Mouse (Mus musculus) ES-E14 (cell line): ENCODE data around the gene Iqgap2. TPM values are rescaled to one million over a fixed set of nuclear protein-coding genes. Genes with fewer than 3 reads are reported as not detected.

Experiments
- DNase-seq: peaks from one replicate; pipeline ENCODE4 v3.0.0-alpha.2; 2013; ENCODE audit warnings: low read depth, low spot score
- H3K27ac ChIP-seq: 2 replicates; pipeline ENCODE4 v1.5.1; 2012; ENCODE audit warnings: low read depth, mild to moderate bottlenecking, low read length, moderate library complexity, mixed read lengths; ENCODE audit not compliant: poor library complexity, insufficient read depth, severe bottlenecking
- H3K36me3 ChIP-seq: 2 replicates; pipeline ENCODE4 v1.6.1; 2012; ENCODE audit warnings: mild to moderate bottlenecking, low read length, moderate library complexity, mixed read lengths; ENCODE audit not compliant: control insufficient read depth, poor library complexity, insufficient read depth, severe bottlenecking
- H3K4me1 ChIP-seq, 2 experiments: fragments of 150-350 bp in 1 of 2; sonication (generic) in 1 of 2; 2 replicates each; pipeline ENCODE4 v1.6.1; 2012; ENCODE audit warnings: low read length in 2 of 2, mild to moderate bottlenecking in 1 of 2, mixed read lengths in 1 of 2; ENCODE audit not compliant: control insufficient read depth in 2 of 2, insufficient read depth in 2 of 2, poor library complexity in 1 of 2
- H3K4me3 ChIP-seq, 2 experiments: fragments of 150-350 bp in 1 of 2; sonication (generic) in 1 of 2; 2 replicates each; pipeline ENCODE4 v1.5.1; 2012; ENCODE audit warnings: low read length in 2 of 2, low read depth in 1 of 2, mild to moderate bottlenecking in 1 of 2, mixed read lengths in 1 of 2; ENCODE audit not compliant: insufficient read depth in 1 of 2, poor library complexity in 1 of 2, severe bottlenecking in 1 of 2
- H3K9ac ChIP-seq: 2 replicates; pipeline ENCODE4 v1.6.1; 2012; ENCODE audit warnings: low read depth, mild to moderate bottlenecking, low read length, mixed read lengths; ENCODE audit not compliant: poor library complexity, insufficient read depth, severe bottlenecking
- H3K9me3 ChIP-seq: fragments of 150-350 bp; sonication (generic); 2 replicates; pipeline ENCODE4 v1.6.1; 2012; ENCODE audit warnings: low read depth, mild to moderate bottlenecking, low read length; ENCODE audit not compliant: control insufficient read depth, insufficient read depth
- CHD2 ChIP-seq: IDR thresholded peaks from 2 replicates; pipeline ENCODE4 v1.6.1; 2014; ENCODE audit warnings: mild to moderate bottlenecking, low read depth, low read length, inconsistent platforms
- HCFC1 ChIP-seq: IDR thresholded peaks from 2 replicates; pipeline ENCODE4 v1.6.1; 2012; ENCODE audit warnings: low read length, inconsistent platforms, borderline replicate concordance; ENCODE audit not compliant: insufficient read depth
- MAFK ChIP-seq: IDR thresholded peaks from 2 replicates; pipeline ENCODE4 v1.6.1; 2014; ENCODE audit warnings: mild to moderate bottlenecking, low read depth, low read length, inconsistent platforms; ENCODE audit not compliant: insufficient read depth
- ZC3H11A ChIP-seq: IDR thresholded peaks from 2 replicates; pipeline ENCODE4 v1.6.1; 2012; ENCODE audit warnings: low read depth, mild to moderate bottlenecking, inconsistent platforms, low read length, borderline replicate concordance
- ZNF384 ChIP-seq: IDR thresholded peaks from 2 replicates; pipeline ENCODE4 v1.6.1; 2012; ENCODE audit warnings: low read depth, low read length, inconsistent platforms
- in situ Hi-C, 2 experiments: fragments of 600-800 bp; cut with MboI; formaldehyde crosslinking; loops; one replicate each; pipeline ENCODE4 v1.15.1; 2025; ENCODE audit warnings: low sequenced_read_pairs in 2 of 2, inconsistent platforms in 1 of 2; ENCODE audit not compliant: unreplicated experiment in 2 of 2
- total RNA-seq: library from RNA; depleted of rRNA; stranded (reverse); fragments of 300-350 nt; gene quantifications from 2 replicates; pipeline ENCODE4 v1.2.3, GENCODE M21; 2012

Iqgap2 gene
- total RNA-seq, 1 experiment, result 15.0 TPM

- no peak overlapping the region for H3K27ac ChIP-seq
- H3K9ac ChIP-seq, result no peak overlapping the region
- TF ChIP-seq ZNF384, result peak; percentile 69
- no peak for TF ChIP-seq HCFC1
- TF ChIP-seq MAFK, result no peak
- DNase-seq, result no peak
- no peak overlapping the region for H3K4me3 ChIP-seq
- no peaks in the 10 kb centered on the region for H3K9me3 ChIP-seq
- no peaks in the 10 kb centered on the region for H3K36me3 ChIP-seq
- peaks cover 0 to 4% of the 10 kb centered on the region in 2 experiments; a peak in 1 of 4 replicates for H3K4me1 ChIP-seq
- in situ Hi-C loops, result no loop called here
Measured at GRCm38 (mm10) chr13:95918624-95919284, 27.0 kb upstream of the Iqgap2 start.

- no peaks in the 10 kb centered on the region; a peak in 1 of 4 replicates for H3K4me1 ChIP-seq
- no peaks in the 10 kb centered on the region for H3K9me3 ChIP-seq
- TF ChIP-seq ZNF384, result no peak
- TF ChIP-seq HCFC1, result no peak
- no peak for TF ChIP-seq CHD2
- no peak for TF ChIP-seq ZC3H11A
- no peak for TF ChIP-seq MAFK
- in situ Hi-C loops, result no loop called here
- H3K36me3 ChIP-seq, result no peaks in the 10 kb centered on the region
- no peak overlapping the region for H3K27ac ChIP-seq
- H3K4me3 ChIP-seq, result no peak overlapping the region
- DNase-seq, result no peak
- H3K9ac ChIP-seq, result no peak overlapping the region
Measured at GRCm38 (mm10) chr13:95913046-95913406, 21.3 kb upstream of the Iqgap2 start.

GRCm38 (mm10) chr13:95912157-95913045 is 20.7 kb upstream of the Iqgap2 start:
- H3K27ac ChIP-seq, result no peak overlapping the region
- H3K9ac ChIP-seq, result no peak overlapping the region
- H3K9me3 ChIP-seq, result no peaks in the 10 kb centered on the region
- no peaks in the 10 kb centered on the region; a peak in 1 of 4 replicates for H3K4me1 ChIP-seq
- no peaks in the 10 kb centered on the region for H3K36me3 ChIP-seq
- DNase-seq, result no peak
- no peak for TF ChIP-seq ZC3H11A
- TF ChIP-seq HCFC1, result no peak
- TF ChIP-seq ZNF384, result no peak
- no peak for TF ChIP-seq CHD2
- TF ChIP-seq MAFK, result no peak
- in situ Hi-C loops, result no loop called here
- no peak overlapping the region for H3K4me3 ChIP-seq

GRCm38 (mm10) chr13:95910270-95910669 is 18.5 kb upstream of the Iqgap2 start:
- Histone ChIP-seq H3K4me1 (no peaks in the 10 kb centered on the region; a peak in 1 of 4 replicates), H3K9me3 (no peaks in the 10 kb centered on the region), H3K4me3 (no peak overlapping the region), H3K27ac (no peak overlapping the region), H3K9ac (no peak overlapping the region), H3K36me3 (no peaks in the 10 kb centered on the region)
- in situ Hi-C loops, result no loop called here
- TF ChIP-seq MAFK (no peak), CHD2 (no peak), ZNF384 (no peak), ZC3H11A (no peak), HCFC1 (no peak)
- no peak for DNase-seq
